8 mouse cellular contexts compared by ENCODE assay signal in genomic region chr5:123134875-123135382, GRCm38 (mm10). TPM values are rescaled to one million over a fixed set of nuclear protein-coding genes. Genes with fewer than 3 reads are reported as not detected.
DNase-seq lines count a peak whose midpoint lies in the region; ATAC-seq lines count a peak whose summit lies in the region.

No protein-coding gene starts in this region.

- H3K27ac ChIP-seq in kidney, embryonic 15.5 days, result peak overlapping the region; percentile 100
- peak overlapping the region; percentile 100 for H3K27ac ChIP-seq in embryonic facial prominence, embryonic 11.5 days (replicated peaks; ENCODE audit: low read depth, low read length)
- H3K27ac ChIP-seq in intestine, embryonic 15.5 days, result peak overlapping the region; percentile 100
- peak overlapping the region; percentile 100 for H3K27ac ChIP-seq in midbrain, embryonic 16.5 days (ENCODE audit: low read length)

- H3K27me3 ChIP-seq in kidney, embryonic 15.5 days, result no peaks in the 10 kb centered on the region
- no peaks in the 10 kb centered on the region for H3K27me3 ChIP-seq in embryonic facial prominence, embryonic 11.5 days (ENCODE audit: control insufficient read depth, insufficient read depth, low read length)
- H3K27me3 ChIP-seq in intestine, embryonic 15.5 days (replicated peaks), result no peaks in the 10 kb centered on the region
- H3K27me3 ChIP-seq in midbrain, embryonic 16.5 days (ENCODE audit: control insufficient read depth, insufficient read depth, low read depth, low read length), result no peaks in the 10 kb centered on the region

- H3K4me1 ChIP-seq in kidney, embryonic 15.5 days, result peaks cover 79% of the 10 kb centered on the region
- peaks cover 21% of the 10 kb centered on the region for H3K4me1 ChIP-seq in embryonic facial prominence, embryonic 11.5 days (ENCODE audit: control insufficient read depth, insufficient read depth, low read length)
- H3K4me1 ChIP-seq in intestine, embryonic 15.5 days (replicated peaks), result peaks cover 65% of the 10 kb centered on the region
- H3K4me1 ChIP-seq in midbrain, embryonic 16.5 days (ENCODE audit: control insufficient read depth, insufficient read depth, low read length), result peaks cover 62% of the 10 kb centered on the region

- 19% methylated on average over 8 of the region's 8 CpGs for WGBS in kidney, embryonic 15.5 days
- WGBS in embryonic facial prominence, embryonic 11.5 days, result 19% methylated on average over 8 of the region's 8 CpGs
- 29% methylated on average over 8 of the region's 8 CpGs for WGBS in intestine, embryonic 15.5 days
- 19% methylated on average over 8 of the region's 8 CpGs for WGBS in midbrain, embryonic 16.5 days

- H3K9me3 ChIP-seq in kidney, embryonic 15.5 days (replicated peaks), result no peaks in the 10 kb centered on the region
- H3K9me3 ChIP-seq in embryonic facial prominence, embryonic 11.5 days (replicated peaks; ENCODE audit: control insufficient read depth, low read length), result no peaks in the 10 kb centered on the region
- H3K9me3 ChIP-seq in intestine, embryonic 15.5 days, result no peaks in the 10 kb centered on the region
- no peaks in the 10 kb centered on the region for H3K9me3 ChIP-seq in midbrain, embryonic 16.5 days (replicated peaks; ENCODE audit: control insufficient read depth, low read length, poor library complexity, severe bottlenecking)

- peak overlapping the region; percentile 65 for H3K4me3 ChIP-seq in kidney, embryonic 15.5 days (replicated peaks)
- peak overlapping the region; percentile 98 for H3K4me3 ChIP-seq in embryonic facial prominence, embryonic 11.5 days (ENCODE audit: low read depth, low read length)
- H3K4me3 ChIP-seq in intestine, embryonic 15.5 days (replicated peaks), result peak overlapping the region; percentile 62
- H3K4me3 ChIP-seq in midbrain, embryonic 16.5 days (ENCODE audit: low read depth, low read length), result peak overlapping the region; percentile 94

- no peak for DNase-seq in kidney, adult 18-20 months
- no peak for DNase-seq in embryonic facial prominence, embryonic 11.5 days (ENCODE audit: low spot score)
- DNase-seq in thymus, adult 18-20 months, result no peak
- no peak for DNase-seq in cerebellum, postnatal 4 days (ENCODE audit: low spot score in 2 of 2)
- no peak for DNase-seq in ovary, postnatal 10 days (ENCODE audit: low spot score)

- ATAC-seq in kidney, embryonic 15.5 days (replicated peaks; ENCODE audit: low FRiP score), result no peak
- no peak for ATAC-seq in embryonic facial prominence, embryonic 11.5 days (replicated peaks; ENCODE audit: insufficient number of reproducible peaks, low FRiP score, low TSS enrichment, low read depth)
- no peak for ATAC-seq in intestine, embryonic 15.5 days
- ATAC-seq in midbrain, embryonic 16.5 days, result no peak

- H3K9ac ChIP-seq in kidney, embryonic 15.5 days, result peak overlapping the region; percentile 40
- H3K9ac ChIP-seq in embryonic facial prominence, embryonic 11.5 days (replicated peaks; ENCODE audit: low read length), result peak overlapping the region; percentile 50
- peak overlapping the region; percentile 31 for H3K9ac ChIP-seq in intestine, embryonic 15.5 days
- H3K9ac ChIP-seq in midbrain, embryonic 16.5 days (ENCODE audit: low read depth, low read length), result peak overlapping the region; percentile 100

- peak overlapping the region; percentile 99 for H3K4me2 ChIP-seq in kidney, embryonic 15.5 days
- peak overlapping the region; percentile 92 for H3K4me2 ChIP-seq in embryonic facial prominence, embryonic 11.5 days (ENCODE audit: low read depth, low read length)
- H3K4me2 ChIP-seq in intestine, embryonic 15.5 days (replicated peaks), result peak overlapping the region; percentile 93
- peak overlapping the region; percentile 87 for H3K4me2 ChIP-seq in midbrain, embryonic 16.5 days (ENCODE audit: low read length)

- peaks cover 18% of the 10 kb centered on the region for H3K36me3 ChIP-seq in kidney, embryonic 15.5 days
- no peaks in the 10 kb centered on the region for H3K36me3 ChIP-seq in embryonic facial prominence, embryonic 11.5 days (replicated peaks; ENCODE audit: control insufficient read depth, insufficient read depth, low read depth, low read length)
- H3K36me3 ChIP-seq in intestine, embryonic 15.5 days, result no peaks in the 10 kb centered on the region
- H3K36me3 ChIP-seq in midbrain, embryonic 16.5 days (ENCODE audit: control insufficient read depth, insufficient read depth, low read length), result no peaks in the 10 kb centered on the region

RNA-seq across cellular contexts. Expression of gene Rhof, which starts 2.4 kb away (rescaled TPM):
- polyA plus RNA-seq in kidney, embryonic 15.5 days (2015; fragmentation: Nextera tagmentation; extraction: Ambion mirVana), result 3.0 and 3.6 TPM in 2 replicates
- 1.6 and 2.0 TPM in 2 replicates for polyA plus RNA-seq in embryonic facial prominence, embryonic 11.5 days (2014; fragmentation: Nextera tagmentation; extraction: Ambion mirVana)
- 1.7 and 2.3 TPM in 2 replicates for polyA plus RNA-seq in intestine, embryonic 15.5 days (2015; fragmentation: Nextera tagmentation; extraction: Ambion mirVana)
- polyA plus RNA-seq in midbrain, embryonic 16.5 days (2015; fragmentation: Nextera tagmentation; extraction: Ambion mirVana), result 13.9 and 21.4 TPM in 2 replicates

RNA-seq across cellular contexts. Expression of gene Setd1b, which starts 7.1 kb away (rescaled TPM):
- 11.0 and 11.1 TPM in 2 replicates for polyA plus RNA-seq in kidney, embryonic 15.5 days (2015; fragmentation: Nextera tagmentation; extraction: Ambion mirVana)
- 9.6 and 9.8 TPM in 2 replicates for polyA plus RNA-seq in embryonic facial prominence, embryonic 11.5 days (2014; fragmentation: Nextera tagmentation; extraction: Ambion mirVana)
- polyA plus RNA-seq in intestine, embryonic 15.5 days (2015; fragmentation: Nextera tagmentation; extraction: Ambion mirVana), result 7.6 and 8.4 TPM in 2 replicates
- 10.0 and 11.8 TPM in 2 replicates for polyA plus RNA-seq in midbrain, embryonic 16.5 days (2015; fragmentation: Nextera tagmentation; extraction: Ambion mirVana)

RNA-seq across cellular contexts. Expression of gene Psmd9, which starts 34.3 kb away (rescaled TPM):
- polyA plus RNA-seq in kidney, embryonic 15.5 days (2015; fragmentation: Nextera tagmentation; extraction: Ambion mirVana), result 82.5 and 90.5 TPM in 2 replicates
- 74.0 and 75.3 TPM in 2 replicates for polyA plus RNA-seq in embryonic facial prominence, embryonic 11.5 days (2014; fragmentation: Nextera tagmentation; extraction: Ambion mirVana)
- 68.5 and 69.1 TPM in 2 replicates for polyA plus RNA-seq in intestine, embryonic 15.5 days (2015; fragmentation: Nextera tagmentation; extraction: Ambion mirVana)
- polyA plus RNA-seq in midbrain, embryonic 16.5 days (2015; fragmentation: Nextera tagmentation; extraction: Ambion mirVana), result 73.6 and 77.6 TPM in 2 replicates

RNA-seq across cellular contexts. Expression of gene Hpd, which starts 47.6 kb away (rescaled TPM):
- polyA plus RNA-seq in kidney, embryonic 15.5 days (2015; fragmentation: Nextera tagmentation; extraction: Ambion mirVana), result 0.99 and 1.5 TPM in 2 replicates
- not detected in 2 replicates for polyA plus RNA-seq in embryonic facial prominence, embryonic 11.5 days (2014; fragmentation: Nextera tagmentation; extraction: Ambion mirVana)
- 4.7 and 6.8 TPM in 2 replicates for polyA plus RNA-seq in intestine, embryonic 15.5 days (2015; fragmentation: Nextera tagmentation; extraction: Ambion mirVana)
- not detected in 2 replicates for polyA plus RNA-seq in midbrain, embryonic 16.5 days (2015; fragmentation: Nextera tagmentation; extraction: Ambion mirVana)

Comparison
In these comparisons a context has a peak if more than half of its experiments do, and no peak if none do; other contexts are left out.
1. H3K9ac ChIP-seq: peak in every context shown above with its lines; median percentile 100 in midbrain, embryonic 16.5 days; 50 in embryonic facial prominence, embryonic 11.5 days; 40 in kidney, embryonic 15.5 days; 31 in intestine, embryonic 15.5 days.